Mouse (Mus musculus): ENCODE data around the gene Acad10. TPM values are rescaled to one million over a fixed set of nuclear protein-coding genes. Genes with fewer than 3 reads are reported as not detected.

Gene Acad10
- total and polyA plus RNA-seq, 3 experiments, result 2.1 to 4.2 (median 2.7) TPM

DNA sequence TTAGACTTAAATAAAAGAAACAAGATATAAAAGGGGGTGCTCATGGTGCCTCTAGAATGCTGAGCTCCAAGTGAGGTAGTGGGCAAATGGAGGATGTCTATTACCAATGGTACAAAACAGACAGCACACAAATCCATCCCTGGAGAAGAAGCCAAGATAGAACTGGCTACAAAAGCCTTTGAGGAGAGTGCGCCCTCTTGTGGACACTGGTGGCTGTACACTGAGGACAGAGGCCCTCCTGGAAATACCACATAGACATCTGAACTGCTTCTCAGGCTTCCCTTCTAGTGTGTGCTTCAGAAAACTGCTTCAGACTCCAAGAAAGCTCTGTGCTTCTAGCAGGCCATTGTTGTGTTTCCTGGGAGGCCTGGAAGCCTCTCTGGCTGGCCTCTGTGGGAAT, 32.4 kb downstream of the Acad10 start:
- TF ChIP-seq HCFC1 (IDR thresholded peaks at IDR 0.05; ENCODE audit: low read depth, low read length) (no peak), ETS1 (conservative IDR thresholded peaks at IDR 0.05; ENCODE audit: low read depth, low read length) (no peak), CTCF (conservative IDR thresholded peaks at IDR 0.05 in 1 of 2, IDR thresholded peaks at IDR 0.05 in 1 of 2; ENCODE audit: low read depth in 2 of 2, low read length in 2 of 2) (peak; percentile 79 to 96), RAD21 (IDR thresholded peaks at IDR 0.05; ENCODE audit: low read depth, low read length) (peak; percentile 37), SMC3 (IDR thresholded peaks at IDR 0.05; ENCODE audit: low read depth, low read length) (peak; percentile 52), ELF1 (IDR thresholded peaks at IDR 0.05; ENCODE audit: low read depth, low read length) (0 out of 2 replicates have a peak, but pooled peaks have one; percentile 10)
- Histone ChIP-seq H3K9me3 (replicated peaks; ENCODE audit: low read length) (no peaks in the 10 kb centered on the region), H3K9ac (ENCODE audit: insufficient read depth, low read depth) (no peak overlapping the region), H3K36me3 (replicated peaks in 1 of 2; ENCODE audit: control insufficient read depth in 1 of 2, insufficient read depth in 1 of 2, low read length in 1 of 2) (peaks cover 0 to 24% of the 10 kb centered on the region in 2 experiments), H3K27ac (ENCODE audit: insufficient read depth, low read depth) (no peak overlapping the region), H3K4me1 (ENCODE audit: control insufficient read depth in 1 of 2, insufficient read depth in 2 of 2) (peaks cover 0 to 5% of the 10 kb centered on the region in 2 experiments; a peak in 2 of 4 replicates), H3K79me2 (replicated peaks; ENCODE audit: control insufficient read depth, extremely low read depth, insufficient read depth, poor library complexity, severe bottlenecking) (no peaks in the 10 kb centered on the region), H3K4me3 (replicated peaks in 1 of 3; ENCODE audit: low read depth in 2 of 3, low read length in 2 of 3, poor library complexity in 1 of 3) (no peak overlapping the region), H3K27me3 (replicated peaks) (no peaks in the 10 kb centered on the region), H3K4me2 (ENCODE audit: insufficient read depth, low read depth, poor library complexity, severe bottlenecking) (no peak overlapping the region)
- in situ Hi-C loops (cut with MboI; ENCODE audit: low pct_ligation_motif_present, low pct_unique_long_range_greater_than_20kb, low sequenced_read_pairs), result no loop called here
- dilution Hi-C loops (cut with MboI; ENCODE audit: extremely low pct_ligation_motif_present, extremely low pct_unique_long_range_greater_than_20kb, low sequenced_read_pairs), result no loop called here
- peak; percentile 76 for DNase-seq (ENCODE audit: extremely low read depth)

DNA sequence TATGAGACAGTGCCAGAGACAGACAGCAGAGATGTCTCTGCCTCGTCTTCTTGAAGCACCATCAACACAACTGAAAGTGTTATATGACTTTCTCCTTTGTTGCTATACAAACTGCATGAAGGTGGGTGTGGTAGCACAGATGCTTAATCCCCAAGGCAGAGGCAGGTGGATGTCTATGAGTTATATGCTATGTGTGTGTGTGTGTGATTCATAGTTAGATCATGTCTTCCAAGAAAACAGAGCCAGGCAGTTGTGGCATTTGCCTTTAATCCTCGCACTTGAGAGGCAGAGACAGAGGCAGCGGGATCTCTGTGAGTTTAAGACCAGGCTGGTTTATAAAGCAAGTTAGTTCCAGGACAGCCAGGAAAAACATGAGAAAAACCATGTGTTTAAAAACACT, 37.1 kb downstream of the Acad10 start:
- no peak for DNase-seq (ENCODE audit: extremely low read depth)
- Histone ChIP-seq H3K27me3 (replicated peaks) (no peaks in the 10 kb centered on the region), H3K36me3 (replicated peaks in 1 of 2; ENCODE audit: control insufficient read depth in 1 of 2, insufficient read depth in 1 of 2, low read length in 1 of 2) (peaks cover 0 to 25% of the 10 kb centered on the region in 2 experiments), H3K9ac (ENCODE audit: insufficient read depth, low read depth) (no peak overlapping the region), H3K4me1 (ENCODE audit: control insufficient read depth in 1 of 2, insufficient read depth in 2 of 2) (peaks cover 6 to 19% of the 10 kb centered on the region in 2 experiments), H3K4me2 (ENCODE audit: insufficient read depth, low read depth, poor library complexity, severe bottlenecking) (no peak overlapping the region), H3K9me3 (replicated peaks; ENCODE audit: low read length) (no peaks in the 10 kb centered on the region), H3K27ac (ENCODE audit: insufficient read depth, low read depth) (no peak overlapping the region), H3K79me2 (replicated peaks; ENCODE audit: control insufficient read depth, extremely low read depth, insufficient read depth, poor library complexity, severe bottlenecking) (no peaks in the 10 kb centered on the region), H3K4me3 (replicated peaks in 1 of 3; ENCODE audit: low read depth in 2 of 3, low read length in 2 of 3, poor library complexity in 1 of 3) (no peak overlapping the region)
- in situ Hi-C loops (cut with MboI; ENCODE audit: low pct_ligation_motif_present, low pct_unique_long_range_greater_than_20kb, low sequenced_read_pairs) (no loop called here), dilution Hi-C loops (cut with MboI; ENCODE audit: extremely low pct_ligation_motif_present, extremely low pct_unique_long_range_greater_than_20kb, low sequenced_read_pairs) (no loop called here)
- no peak for TF ChIP-seq BHLHE40 (IDR thresholded peaks at IDR 0.05; ENCODE audit: low read depth, low read length)
- no peak for TF ChIP-seq SIN3A (IDR thresholded peaks at IDR 0.05; ENCODE audit: low read length)
- no peak for TF ChIP-seq MXI1 (IDR thresholded peaks at IDR 0.05; ENCODE audit: low read depth, low read length)
- no peak for TF ChIP-seq KAT2A (IDR thresholded peaks at IDR 0.05; ENCODE audit: insufficient replicate concordance, low read length)
- no peak for TF ChIP-seq GABPA (IDR thresholded peaks at IDR 0.05; ENCODE audit: insufficient replicate concordance, low read depth, low read length)

- Histone ChIP-seq H3K4me2 (ENCODE audit: insufficient read depth, low read depth, poor library complexity, severe bottlenecking) (no peak overlapping the region), H3K36me3 (replicated peaks in 1 of 2; ENCODE audit: control insufficient read depth in 1 of 2, insufficient read depth in 1 of 2, low read length in 1 of 2) (peaks cover 0 to 22% of the 10 kb centered on the region in 2 experiments), H3K9me3 (replicated peaks; ENCODE audit: low read length) (no peaks in the 10 kb centered on the region), H3K4me3 (replicated peaks in 1 of 3; ENCODE audit: low read depth in 2 of 3, low read length in 2 of 3, poor library complexity in 1 of 3) (no peak overlapping the region), H3K27me3 (replicated peaks) (no peaks in the 10 kb centered on the region), H3K79me2 (replicated peaks; ENCODE audit: control insufficient read depth, extremely low read depth, insufficient read depth, poor library complexity, severe bottlenecking) (no peaks in the 10 kb centered on the region), H3K27ac (ENCODE audit: insufficient read depth, low read depth) (no peak overlapping the region), H3K9ac (ENCODE audit: insufficient read depth, low read depth) (no peak overlapping the region), H3K4me1 (ENCODE audit: control insufficient read depth in 1 of 2, insufficient read depth in 2 of 2) (peaks cover 6 to 22% of the 10 kb centered on the region in 2 experiments)
- no peak for DNase-seq (ENCODE audit: extremely low read depth)
- in situ Hi-C loops (cut with MboI; ENCODE audit: low pct_ligation_motif_present, low pct_unique_long_range_greater_than_20kb, low sequenced_read_pairs) (no loop called here), dilution Hi-C loops (cut with MboI; ENCODE audit: extremely low pct_ligation_motif_present, extremely low pct_unique_long_range_greater_than_20kb, low sequenced_read_pairs) (no loop called here)
- no peak for TF ChIP-seq RAD21 (IDR thresholded peaks at IDR 0.05; ENCODE audit: low read depth, low read length)
- no peak for TF ChIP-seq CHD2 (IDR thresholded peaks at IDR 0.05; ENCODE audit: low read length)
- no peak for TF ChIP-seq ZMIZ1 (IDR thresholded peaks at IDR 0.05; ENCODE audit: low read depth, low read length)
- no peak for TF ChIP-seq NELFE (IDR thresholded peaks at IDR 0.05; ENCODE audit: low read depth, low read length)
- no peak for TF ChIP-seq BHLHE40 (IDR thresholded peaks at IDR 0.05; ENCODE audit: low read depth, low read length)
- no peak for TF ChIP-seq POLR2AphosphoS2 (IDR thresholded peaks at IDR 0.05; ENCODE audit: low read depth, low read length)
- no peak for TF ChIP-seq USF1 (IDR thresholded peaks at IDR 0.05; ENCODE audit: low read depth, low read length)
- TF ChIP-seq GABPA (IDR thresholded peaks at IDR 0.05; ENCODE audit: insufficient replicate concordance, low read depth, low read length), result no peak
- no peak for TF ChIP-seq PAX5 (IDR thresholded peaks at IDR 0.05; ENCODE audit: low read length)
- no peak for TF ChIP-seq UBTF (IDR thresholded peaks at IDR 0.05; ENCODE audit: low read depth, low read length)
- no peak for TF ChIP-seq SMC3 (IDR thresholded peaks at IDR 0.05; ENCODE audit: low read depth, low read length)
- TF ChIP-seq ZC3H11A (IDR thresholded peaks at IDR 0.05; ENCODE audit: low read depth, low read length), result no peak
- no peak for TF ChIP-seq CTCF (conservative IDR thresholded peaks at IDR 0.05 in 1 of 2, IDR thresholded peaks at IDR 0.05 in 1 of 2; ENCODE audit: low read depth in 2 of 2, low read length in 2 of 2)
- no peak for TF ChIP-seq EP300 (IDR thresholded peaks at IDR 0.05; ENCODE audit: low read length)
- no peak for TF ChIP-seq RCOR1 (conservative IDR thresholded peaks at IDR 0.05; ENCODE audit: low read depth, low read length)
- TF ChIP-seq MYC (IDR thresholded peaks at IDR 0.05; ENCODE audit: low read depth, low read length), result no peak
- TF ChIP-seq KAT2A (IDR thresholded peaks at IDR 0.05; ENCODE audit: insufficient replicate concordance, low read length), result no peak
- no peak for TF ChIP-seq ELF1 (IDR thresholded peaks at IDR 0.05; ENCODE audit: low read depth, low read length)
- no peak for TF ChIP-seq NRF1 (IDR thresholded peaks at IDR 0.05; ENCODE audit: low read depth, low read length)
- no peak for TF ChIP-seq SIN3A (IDR thresholded peaks at IDR 0.05; ENCODE audit: low read length)
Observed at GRCm38 (mm10) chr5:121621102-121621501, 39.2 kb downstream of the Acad10 start.

Measured in CH12.LX (cell line).